Mouse (Mus musculus) heart, postnatal 25 days (tissue): ENCODE measurements around the gene Rhbg. TPM values are rescaled to one million over a fixed set of nuclear protein-coding genes. Genes with fewer than 3 reads are reported as not detected.

Experiments
- DNase-seq: peaks from one replicate; pipeline ENCODE4 v3.0.0; 2022; ENCODE audit warnings: low spot score
- intact Hi-C: fragments of 180-260 bp; cut with DNase I; formaldehyde crosslinking; loops from one replicate; pipeline ENCODE4 v1.15.1; 2025
- total RNA-seq, 2 experiments: library from RNA; stranded (reverse); gene quantifications; 2 replicates each; pipeline ENCODE4 v1.2.3; 2021

The Rhbg gene
- total RNA-seq, 2 experiments from 2014 or later: not detected

- intact Hi-C loops: no loop called here
Observed at GRCm38 (mm10) chr3:88231061-88231641, 23.4 kb downstream of the Rhbg start.

GRCm38 (mm10) chr3:88230262-88231047 is 24.1 kb downstream of the Rhbg start:
- intact Hi-C loops: no loop called here

More at GRCm38 (mm10) chr3:88231061-88231641, 23.4 kb downstream of the Rhbg start:
- DNase-seq: no peak

GRCm38 (mm10) chr3:88229526-88229925 is 25.0 kb downstream of the Rhbg start:
- DNase-seq: no peak
- intact Hi-C loops: no loop called here

More at GRCm38 (mm10) chr3:88230262-88231047, 24.1 kb downstream of the Rhbg start:
- no peak for DNase-seq

- DNase-seq: no peak
- intact Hi-C loops: no loop called here
Observed at GRCm38 (mm10) chr3:88228906-88229305, 25.6 kb downstream of the Rhbg start.

- no peak for DNase-seq
- intact Hi-C loops: no loop called here
Observed at GRCm38 (mm10) chr3:88227976-88228375, 26.5 kb downstream of the Rhbg start.

- intact Hi-C loops: no loop called here
- DNase-seq: no peak
Observed at GRCm38 (mm10) chr3:88227260-88227659, 27.2 kb downstream of the Rhbg start.

GRCm38 (mm10) chr3:88226101-88226845 is 28.2 kb downstream of the Rhbg start:
- intact Hi-C loops: no loop called here
- no peak for DNase-seq

- DNase-seq: no peak
- intact Hi-C loops: no loop called here
Observed at GRCm38 (mm10) chr3:88224929-88225328, 29.6 kb downstream of the Rhbg start.

GRCm38 (mm10) chr3:88222446-88222845 is 32.1 kb downstream of the Rhbg start:
- no peak for DNase-seq
- intact Hi-C loops: no loop called here

GRCm38 (mm10) chr3:88221519-88222390 is 32.8 kb downstream of the Rhbg start:
- intact Hi-C loops: no loop called here
- no peak for DNase-seq

GRCm38 (mm10) chr3:88220842-88221241 is 33.7 kb downstream of the Rhbg start:
- intact Hi-C loops: no loop called here
- DNase-seq: no peak

- DNase-seq: no peak
- intact Hi-C loops: no loop called here
Observed at GRCm38 (mm10) chr3:88219940-88220339, 34.6 kb downstream of the Rhbg start.

GRCm38 (mm10) chr3:88217679-88218078 is 36.8 kb downstream of the Rhbg start:
- intact Hi-C loops: no loop called here
- DNase-seq: no peak

- DNase-seq: no peak
- intact Hi-C loops: no loop called here
Observed at GRCm38 (mm10) chr3:88216534-88217326, 37.8 kb downstream of the Rhbg start.

- no peak for DNase-seq
- intact Hi-C loops: no loop called here
Observed at GRCm38 (mm10) chr3:88216116-88216515, 38.4 kb downstream of the Rhbg start.

GRCm38 (mm10) chr3:88215553-88216004 is 38.9 kb downstream of the Rhbg start:
- DNase-seq: no peak
- intact Hi-C loops: no loop called here

- intact Hi-C loops: no loop called here
Observed at GRCm38 (mm10) chr3:88214971-88215552, 39.4 kb downstream of the Rhbg start.

GRCm38 (mm10) chr3:88214197-88214938 is 40.1 kb downstream of the Rhbg start:
- intact Hi-C loops: no loop called here
- DNase-seq: no peak

More at GRCm38 (mm10) chr3:88214971-88215552, 39.4 kb downstream of the Rhbg start:
- no peak for DNase-seq
